Mouse (Mus musculus) macrophage (primary cell): ENCODE measurements around the gene Slc7a5. TPM values are rescaled to one million over a fixed set of nuclear protein-coding genes. Genes with fewer than 3 reads are reported as not detected.
A peak's percentile ranks its signal among the peaks of the same experiment; 100 is the strongest.

Experiments used
- H3K27ac ChIP-seq: fragments of 350-480 bp; formaldehyde crosslinking; 2 replicates; pipeline ENCODE4 v1.9.0; 2021
- H3K36me3 ChIP-seq: fragments of 350-480 bp; formaldehyde crosslinking; 2 replicates; pipeline ENCODE4 v1.9.0; 2021; ENCODE audit errors: inconsistent target
- H3K4me3 ChIP-seq: fragments of 350-480 bp; formaldehyde crosslinking; 2 replicates; pipeline ENCODE4 v1.9.0; 2021; ENCODE audit errors: inconsistent target
- H3K79me2 ChIP-seq: fragments of 350-480 bp; formaldehyde crosslinking; 2 replicates; pipeline ENCODE4 v1.9.0; 2021; ENCODE audit errors: inconsistent target
- WGBS: methylation state at CpG from one replicate; pipeline ENCODE4 v1.1.7; 2026; ENCODE audit warnings: inconsistent platforms; ENCODE audit not compliant: missing documents; 5-methylcytosine and 5-hydroxymethylcytosine counted together
- polyA plus RNA-seq: library from polyadenylated mRNA; stranded (reverse); fragments of 250-400 nt; gene quantifications from 3 replicates; pipeline ENCODE4 v1.2.4, GENCODE M21; 2018; ENCODE audit warnings: inconsistent platforms
- total RNA-seq, 78 experiments: library from RNA; depleted of rRNA; stranded (reverse); fragments of 250-400 nt; gene quantifications; 1 replicate in 9 of 78; 2 replicates in 24 of 78; 3 replicates in 43 of 78; 4 replicates in 2 of 78; pipeline ENCODE4 v1.2.4; 2018; ENCODE audit warnings: inconsistent platforms in 56 of 78

The Slc7a5 gene
- 10 to 100 TPM in 1 of 26 experiments, 1 to 10 TPM in 16, under 1 TPM in 9; 0.33 to 13.6 (median 1.9) TPM for total RNA-seq (2018; cell fraction: chromatin; rRNA removed)
- 10 to 100 TPM in 7 of 26 experiments, 1 to 10 TPM in 19; 1.6 to 16.3 (median 5.1) TPM for total RNA-seq (2018; cell fraction: cytosol; rRNA removed)
- total RNA-seq (2018; cell fraction: nucleus; rRNA removed) = 10 to 100 TPM in 10 of 26 experiments, 1 to 10 TPM in 16; 1.1 to 18.7 (median 9.2) TPM
- polyA plus RNA-seq = 0.98 to 9.9 TPM (median 1.2 TPM) in 3 replicates

- Histone ChIP-seq H3K4me3 (peak within 1 kb of the TSS; percentile 47), H3K27ac (no peak within 1 kb of the TSS), H3K79me2 (peaks cover 37% of the 10 kb centered on the region), H3K36me3 (no peaks in the 10 kb centered on the region)
- 1% methylated on average over 46 of the region's 61 CpGs for WGBS
These were observed at the start of gene Slc7a5 for GRCm38 (mm10) chr8:121907587-121908248. Gene Slc7a5, minus strand, starts transcription at chr8:121907694.

- no peak overlapping the region for H3K4me3 ChIP-seq
- 31% methylated on average over 1 of the region's 1 CpGs for WGBS
- peaks cover 3% of the 10 kb centered on the region; the same call in 1 of the 2 replicates for H3K36me3 ChIP-seq
- no peak overlapping the region for H3K27ac ChIP-seq
- H3K79me2 ChIP-seq = peaks cover 98% of the 10 kb centered on the region
These were observed 48.5 kb upstream of the Slc7a5 start for GRCm38 (mm10) chr8:121955825-121956500.

- Histone ChIP-seq H3K36me3 (no peaks in the 10 kb centered on the region; the same call in 1 of the 2 replicates), H3K4me3 (no peak overlapping the region), H3K27ac (no peak overlapping the region), H3K79me2 (peaks cover 90% of the 10 kb centered on the region)
- WGBS = 89% methylated on average over 10 of the region's 10 CpGs
These were observed 47.6 kb upstream of the Slc7a5 start for GRCm38 (mm10) chr8:121954981-121955555.

- 41% methylated on average over 3 of the region's 3 CpGs for WGBS
- Histone ChIP-seq H3K79me2 (peaks cover 81% of the 10 kb centered on the region), H3K36me3 (no peaks in the 10 kb centered on the region; the same call in 1 of the 2 replicates), H3K4me3 (no peak overlapping the region), H3K27ac (no peak overlapping the region)
These were observed 46.5 kb upstream of the Slc7a5 start for GRCm38 (mm10) chr8:121953821-121954545.

DNA sequence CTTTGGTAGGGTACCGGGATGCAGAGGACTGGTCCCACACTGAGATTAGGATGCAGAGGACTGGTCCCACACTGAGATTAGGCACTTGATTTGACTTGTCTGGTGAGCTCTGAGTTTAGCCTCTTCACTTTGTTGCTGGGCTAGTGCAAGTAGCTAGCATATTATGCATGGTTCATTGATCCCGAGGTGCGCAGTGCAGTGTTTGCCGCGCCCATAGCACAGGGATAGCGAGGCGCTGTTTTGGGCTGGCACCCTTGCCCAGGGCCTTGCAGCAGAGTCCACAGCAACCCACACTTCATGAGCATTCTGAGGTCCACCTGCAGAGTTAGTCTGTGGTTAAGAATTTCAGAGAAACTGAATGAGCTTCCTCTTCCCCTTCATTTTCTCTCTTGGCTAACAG, 45.3 kb upstream of the Slc7a5 start:
- Histone ChIP-seq H3K27ac (no peak overlapping the region), H3K36me3 (no peaks in the 10 kb centered on the region; the same call in 1 of the 2 replicates), H3K4me3 (no peak overlapping the region), H3K79me2 (peaks cover 69% of the 10 kb centered on the region)
- WGBS = 79% methylated on average over 7 of the region's 7 CpGs

- no peak overlapping the region for H3K4me3 ChIP-seq
- no peaks in the 10 kb centered on the region; the same call in 1 of the 2 replicates for H3K36me3 ChIP-seq
- H3K27ac ChIP-seq = no peak overlapping the region
- peaks cover 62% of the 10 kb centered on the region for H3K79me2 ChIP-seq
These were observed 44.6 kb upstream of the Slc7a5 start for GRCm38 (mm10) chr8:121952122-121952521.

DNA sequence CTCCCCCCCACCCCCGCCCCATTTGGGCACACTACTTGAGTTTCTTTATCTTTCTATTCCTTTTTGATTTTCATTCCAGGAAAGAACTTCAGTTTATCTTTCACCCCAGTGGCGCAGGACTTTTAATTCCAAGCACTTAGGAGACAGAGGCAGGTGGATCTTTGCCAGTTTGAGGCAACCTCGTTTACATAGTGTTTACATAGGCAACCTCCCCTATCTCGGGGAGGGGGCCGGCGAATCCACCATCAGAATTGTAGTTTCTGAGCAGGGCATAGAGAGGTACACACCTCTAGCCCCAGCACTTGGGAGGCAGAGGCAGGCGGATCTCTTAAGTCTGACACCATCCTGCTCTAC, 44.1 kb upstream of the Slc7a5 start:
- peak overlapping the region; percentile 70 for H3K4me3 ChIP-seq
- whole genome bisulfite sequencing = 34% methylated on average over 7 of the region's 7 CpGs
- 0 out of 2 replicates have a peak overlapping the region, but pooled peaks have one; percentile 59 for H3K27ac ChIP-seq
- no peaks in the 10 kb centered on the region; the same call in 1 of the 2 replicates for H3K36me3 ChIP-seq
- peaks cover 57% of the 10 kb centered on the region for H3K79me2 ChIP-seq

GRCm38 (mm10) chr8:121950749-121951655, 43.5 kb upstream of the Slc7a5 start:
- H3K79me2 ChIP-seq = peaks cover 51% of the 10 kb centered on the region
- no peaks in the 10 kb centered on the region; the same call in 1 of the 2 replicates for H3K36me3 ChIP-seq
- peak overlapping the region; percentile 70 for H3K4me3 ChIP-seq
- peak overlapping the region; percentile 59 for H3K27ac ChIP-seq
- WGBS = under 1% methylated on average over 91 of the region's 97 CpGs

DNA sequence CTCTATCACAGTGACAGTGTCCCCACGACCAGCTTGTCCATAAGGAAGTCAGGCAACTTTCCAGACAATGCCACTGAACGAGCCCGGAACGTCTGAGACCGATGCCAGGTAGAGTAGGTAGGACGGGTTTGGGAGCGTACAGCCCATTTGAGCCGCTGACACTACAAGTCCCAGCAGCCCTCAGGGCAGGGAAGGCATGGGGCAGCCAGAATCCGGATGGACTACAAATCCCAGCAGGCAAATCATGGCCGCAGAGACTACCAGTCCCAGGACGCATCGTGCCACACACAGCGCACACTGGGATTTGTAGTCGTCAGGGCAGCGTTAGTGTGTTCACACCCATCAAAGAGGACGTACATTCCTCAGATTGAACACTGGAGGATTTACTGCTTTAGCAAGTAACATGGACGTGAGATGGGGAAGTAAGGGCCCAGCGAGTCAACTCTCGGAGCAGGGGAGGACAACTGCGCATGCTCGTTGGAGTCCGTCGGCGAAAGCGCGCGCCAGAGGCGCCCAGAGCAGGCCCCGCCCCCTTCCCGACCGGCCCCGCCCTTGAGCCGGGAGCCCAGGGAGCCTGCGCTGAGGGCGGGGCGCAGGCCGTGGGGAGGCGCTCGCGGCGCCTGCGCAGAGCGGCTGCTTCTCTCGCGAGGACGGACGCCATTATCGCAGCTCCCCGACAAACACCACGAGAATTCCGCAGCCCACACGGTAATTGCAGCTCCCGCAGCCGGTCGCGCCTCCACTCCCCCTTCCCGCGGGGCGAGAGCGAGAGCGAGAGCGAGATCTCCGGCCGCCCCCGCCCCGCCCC, 42.7 kb upstream of the Slc7a5 start:
- H3K27ac ChIP-seq = peak overlapping the region; percentile 89
- 0% methylated on average over 59 of the region's 66 CpGs for WGBS
- H3K4me3 ChIP-seq = peak overlapping the region; percentile 30
- H3K36me3 ChIP-seq = no peaks in the 10 kb centered on the region; the same call in 1 of the 2 replicates
- H3K79me2 ChIP-seq = peaks cover 42% of the 10 kb centered on the region

- no peaks in the 10 kb centered on the region for H3K36me3 ChIP-seq
- 43% methylated on average over 6 of the region's 6 CpGs for WGBS
- H3K79me2 ChIP-seq = peaks cover 34% of the 10 kb centered on the region
- peak within 1 kb of the TSS; percentile 89 for H3K27ac ChIP-seq
- H3K4me3 ChIP-seq = peak within 1 kb of the TSS; percentile 48
These were observed 41.8 kb upstream of the Slc7a5 start, which contains the start of gene Banp for GRCm38 (mm10) chr8:121949222-121949800. Gene Banp, plus strand, starts transcription at chr8:121949750.

DNA sequence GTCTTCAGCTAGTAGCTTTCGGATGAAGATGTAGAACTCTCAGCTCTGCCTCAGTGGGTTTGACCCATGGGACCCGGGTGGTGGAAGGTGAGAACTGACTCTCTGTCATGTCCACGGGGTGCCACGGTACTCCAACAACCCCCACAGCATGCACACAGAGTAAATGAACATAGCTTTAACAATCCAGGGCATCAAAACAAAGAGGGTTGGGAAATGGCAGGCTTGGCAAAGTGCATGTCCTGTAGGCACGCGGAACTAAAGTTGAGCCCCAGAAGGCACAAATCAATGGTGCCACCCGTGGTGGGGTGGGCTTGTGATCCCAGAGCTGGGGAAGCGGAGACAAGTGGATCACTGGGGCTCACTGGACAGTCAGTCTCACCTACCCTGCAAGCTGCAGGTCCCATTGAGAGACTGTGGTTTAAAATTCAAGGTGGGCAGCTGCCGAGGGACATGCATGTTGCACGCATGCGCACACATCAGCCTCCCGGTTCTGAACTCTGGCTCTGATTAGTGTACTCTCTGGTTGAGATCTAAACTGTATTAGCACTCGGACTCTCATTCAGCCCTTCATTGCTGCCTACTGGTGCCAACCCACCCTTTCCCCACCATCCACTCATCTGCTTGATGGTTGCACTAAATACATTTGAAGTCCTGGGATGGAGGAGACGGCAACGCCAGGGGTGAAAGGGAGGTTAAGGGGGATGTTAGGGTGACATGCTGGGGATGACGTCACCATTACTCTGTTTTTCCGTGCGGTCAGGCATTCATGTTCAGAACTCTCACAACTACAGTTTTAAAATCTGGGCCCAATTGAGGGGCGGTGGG, 41.0 kb upstream of the Slc7a5 start:
- H3K27ac ChIP-seq = peak overlapping the region; percentile 42

GRCm38 (mm10) chr8:121947753-121948141, 40.3 kb upstream of the Slc7a5 start:
- WGBS = 1% methylated on average over 18 of the region's 18 CpGs

More for the DNA sequence above, 41.0 kb upstream of the Slc7a5 start:
- 65% methylated on average over 19 of the region's 19 CpGs for WGBS
- Histone ChIP-seq H3K79me2 (peaks cover 26% of the 10 kb centered on the region), H3K4me3 (peak overlapping the region; percentile 48), H3K36me3 (no peaks in the 10 kb centered on the region)

More at GRCm38 (mm10) chr8:121947753-121948141, 40.3 kb upstream of the Slc7a5 start:
- Histone ChIP-seq H3K36me3 (no peaks in the 10 kb centered on the region), H3K27ac (peak overlapping the region; percentile 42), H3K4me3 (peak overlapping the region; percentile 48), H3K79me2 (peaks cover 18% of the 10 kb centered on the region)
